Mouse (Mus musculus): ENCODE results near the gene Irf2bp2. TPM values are rescaled to one million over a fixed set of nuclear protein-coding genes. Genes with fewer than 3 reads are reported as not detected.
"Not testable (repeated sequence)": the region's sequence is repeated elsewhere in the genome, so short reads cannot be mapped to it uniquely, and the experiment has no call there.

The Irf2bp2 gene
- total RNA-seq, 2 experiments from 2014 or later, result 63.9 to 78.4 TPM

GRCm38 (mm10) chr8:126600816-126601243 is 7.0 kb upstream of the Irf2bp2 start:
- DNase-seq (ENCODE audit: extremely low spot score in 1 of 2, low spot score in 2 of 2), result no peak
- intact Hi-C loops (cut with DNase I), result no loop called here
- no peak overlapping the region for H3K4me3 ChIP-seq
- H3K27ac ChIP-seq, result no peak overlapping the region
- no peak for TF ChIP-seq CTCF (IDR thresholded peaks at IDR 0.05)

- H3K4me3 ChIP-seq; H3K27ac ChIP-seq; DNase-seq (ENCODE audit: extremely low spot score in 1 of 2, low spot score in 2 of 2); intact Hi-C loops (cut with DNase I): not testable (repeated sequence)
Measured at GRCm38 (mm10) chr8:126600388-126600787, 6.6 kb upstream of the Irf2bp2 start.

- no peak overlapping the region for H3K27ac ChIP-seq
- no peak for DNase-seq (ENCODE audit: extremely low spot score in 1 of 2, low spot score in 2 of 2)
- no peak for TF ChIP-seq CTCF (IDR thresholded peaks at IDR 0.05)
- H3K4me3 ChIP-seq, result no peak overlapping the region
- intact Hi-C loops (cut with DNase I), result no loop called here
Measured at GRCm38 (mm10) chr8:126599297-126599696, 5.5 kb upstream of the Irf2bp2 start.

- Histone ChIP-seq H3K4me3 (no peak overlapping the region), H3K27ac (peak overlapping the region; percentile 11; the same call in 1 of the 2 replicates)
- intact Hi-C loops (cut with DNase I), result no loop called here
- no peak for DNase-seq (ENCODE audit: extremely low spot score in 1 of 2, low spot score in 2 of 2)
- TF ChIP-seq CTCF (IDR thresholded peaks at IDR 0.05), result no peak
Measured at GRCm38 (mm10) chr8:126598218-126598617, 4.4 kb upstream of the Irf2bp2 start.

GRCm38 (mm10) chr8:126596721-126597120 is 2.9 kb upstream of the Irf2bp2 start:
- no peak overlapping the region for H3K4me3 ChIP-seq
- intact Hi-C loops (cut with DNase I), result loop anchor here (2.0 kb wide), 1 partner anchor 40 kb away; no protein-coding TSS in a partner anchor
- no peak for DNase-seq (ENCODE audit: extremely low spot score in 1 of 2, low spot score in 2 of 2)
- TF ChIP-seq CTCF (IDR thresholded peaks at IDR 0.05), result no peak
- H3K27ac ChIP-seq, result peak overlapping the region; percentile 98

- DNase-seq (ENCODE audit: extremely low spot score in 1 of 2, low spot score in 2 of 2), result peak; percentile 82 to 85
- peak overlapping the region; percentile 98 for H3K27ac ChIP-seq
- peak overlapping the region; percentile 73 for H3K4me3 ChIP-seq
- intact Hi-C loops (cut with DNase I), result loop anchor here (2.0 kb wide), 1 partner anchor 41 kb away; no protein-coding TSS in a partner anchor
- TF ChIP-seq CTCF (IDR thresholded peaks at IDR 0.05), result no peak
Measured at GRCm38 (mm10) chr8:126596097-126596634, 2.4 kb upstream of the Irf2bp2 start.

GRCm38 (mm10) chr8:126595204-126596061 is 1.6 kb upstream of the Irf2bp2 start:
- DNase-seq (ENCODE audit: extremely low spot score in 1 of 2, low spot score in 2 of 2), result peak in 1 of 2 experiments; percentile 50
- TF ChIP-seq CTCF (IDR thresholded peaks at IDR 0.05), result no peak
- intact Hi-C loops (cut with DNase I), result loop anchor here (2.0 kb wide), 5 partner anchors 41 to 325 kb away; no protein-coding TSS in a partner anchor

GRCm38 (mm10) chr8:126594481-126595000 is 755 bp upstream of the Irf2bp2 start:
- peak; percentile 98 for DNase-seq (ENCODE audit: extremely low spot score in 1 of 2, low spot score in 2 of 2)
- peak overlapping the region; percentile 98 for H3K27ac ChIP-seq
- H3K4me3 ChIP-seq, result peak overlapping the region; percentile 73
- TF ChIP-seq CTCF (IDR thresholded peaks at IDR 0.05), result peak; percentile 43
- intact Hi-C loops (cut with DNase I), result loop anchor here (1.0 to 5.0 kb wide), 9 partner anchors 56 to 326 kb away; no protein-coding TSS in a partner anchor

More at GRCm38 (mm10) chr8:126595204-126596061, 1.6 kb upstream of the Irf2bp2 start:
- peak overlapping the region; percentile 98 for H3K27ac ChIP-seq
- peak overlapping the region; percentile 73 for H3K4me3 ChIP-seq

- H3K27ac ChIP-seq, result peak overlapping the region; percentile 88
- intact Hi-C loops (cut with DNase I), result loop anchor here (5.0 kb wide), 1 partner anchor 76 kb away; no protein-coding TSS in a partner anchor
- peak; percentile 54 to 58 for DNase-seq (ENCODE audit: extremely low spot score in 1 of 2, low spot score in 2 of 2)
- H3K4me3 ChIP-seq, result peak overlapping the region; percentile 73
- TF ChIP-seq CTCF (IDR thresholded peaks at IDR 0.05), result no peak
Measured at GRCm38 (mm10) chr8:126592771-126593571, 815 bp downstream of the Irf2bp2 start.

GRCm38 (mm10) chr8:126592381-126592770 is 1.4 kb downstream of the Irf2bp2 start:
- TF ChIP-seq CTCF (IDR thresholded peaks at IDR 0.05), result no peak
- peak in 1 of 2 experiments; percentile 39 for DNase-seq (ENCODE audit: extremely low spot score in 1 of 2, low spot score in 2 of 2)
- Histone ChIP-seq H3K27ac (peak overlapping the region; percentile 88), H3K4me3 (peak overlapping the region; percentile 73)
- intact Hi-C loops (cut with DNase I), result loop anchor here (5.0 kb wide), 1 partner anchor 75 kb away; no protein-coding TSS in a partner anchor

- DNase-seq (ENCODE audit: extremely low spot score in 1 of 2, low spot score in 2 of 2), result peak in 1 of 2 experiments; percentile 53
- intact Hi-C loops (cut with DNase I), result loop anchor here (5.0 kb wide), 1 partner anchor 75 kb away; no protein-coding TSS in a partner anchor
- peak overlapping the region; percentile 88 for H3K27ac ChIP-seq
- H3K4me3 ChIP-seq, result peak overlapping the region; percentile 73
- TF ChIP-seq CTCF (IDR thresholded peaks at IDR 0.05), result no peak
Measured at GRCm38 (mm10) chr8:126591821-126592268, 1.9 kb downstream of the Irf2bp2 start.

Measured in left cerebral cortex, adult 2 months (tissue).